Mouse (Mus musculus) right cerebral cortex, postnatal 10 days (tissue): Measurements from ENCODE around the gene Gm21244.
"Not testable (repeated sequence)": the region's sequence is repeated elsewhere in the genome, so short reads cannot be mapped to it uniquely, and the experiment has no call there.

ENCODE experiments used
- DNase-seq, 2 experiments: peaks; one replicate each; pipeline ENCODE4 v3.0.0; 2021; ENCODE audit warnings: low spot score in 2 of 2

Gm21244 gene

GRCm38 (mm10) chrY:7169193-7169592, at the start of gene Gm21244:
Gene Gm21244 (minus strand): TSS chrY:7169293.
- not testable (repeated sequence) for DNase-seq
